Mouse (Mus musculus) heart, adult 18-20 months (tissue): Measurements from ENCODE around the gene Hormad1. TPM values are rescaled to one million over a fixed set of nuclear protein-coding genes. Genes with fewer than 3 reads are reported as not detected.
A peak's percentile ranks its signal among the peaks of the same experiment; 100 is the strongest.
"Not testable (repeated sequence)": the region's sequence is repeated elsewhere in the genome, so short reads cannot be mapped to it uniquely, and the experiment has no call there.

Experiments
- DNase-seq, 2 experiments: peaks; one replicate each; pipeline ENCODE4 v3.0.0; 2021 to 2022; ENCODE audit warnings: mixed read lengths in 1 of 2
- total RNA-seq, 2 experiments: library from RNA; stranded (reverse); gene quantifications; 2 replicates each; pipeline ENCODE4 v1.2.3; 2021

Gene Hormad1
- total RNA-seq, 2 experiments from 2014 or later = not detected

GRCm38 (mm10) chr3:95561826-95562225 lies 2.3 kb downstream of the Hormad1 start:
- no peak for DNase-seq

DNA sequence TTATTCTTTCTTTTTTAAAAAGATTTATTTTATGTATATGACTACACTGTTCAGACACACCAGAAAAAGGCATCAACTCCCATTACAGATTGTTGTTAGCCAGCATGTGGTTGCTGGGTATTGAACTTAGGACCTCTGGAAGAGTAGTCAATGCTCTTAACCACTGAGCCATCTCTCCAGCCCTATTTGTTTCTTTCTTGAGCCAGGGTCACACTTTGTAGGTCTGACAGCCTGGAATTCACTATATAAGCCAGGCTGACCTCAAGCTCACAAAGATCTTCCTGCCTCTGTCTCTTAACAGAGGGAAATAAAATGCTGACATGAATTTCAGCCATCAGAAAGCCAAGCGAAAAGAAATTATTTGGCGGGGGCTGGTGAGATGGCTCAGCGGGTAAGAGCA lies 10.1 kb downstream of the Hormad1 start:
- no peak for DNase-seq

GRCm38 (mm10) chr3:95587754-95588603 lies 28.5 kb downstream of the Hormad1 start:
- no peak for DNase-seq

GRCm38 (mm10) chr3:95588604-95589086 lies 29.2 kb downstream of the Hormad1 start, which contains the start of gene Golph3l:
Golph3l (plus strand) TSS chr3:95588934.
- peak; percentile 98 to 99 for DNase-seq

DNA sequence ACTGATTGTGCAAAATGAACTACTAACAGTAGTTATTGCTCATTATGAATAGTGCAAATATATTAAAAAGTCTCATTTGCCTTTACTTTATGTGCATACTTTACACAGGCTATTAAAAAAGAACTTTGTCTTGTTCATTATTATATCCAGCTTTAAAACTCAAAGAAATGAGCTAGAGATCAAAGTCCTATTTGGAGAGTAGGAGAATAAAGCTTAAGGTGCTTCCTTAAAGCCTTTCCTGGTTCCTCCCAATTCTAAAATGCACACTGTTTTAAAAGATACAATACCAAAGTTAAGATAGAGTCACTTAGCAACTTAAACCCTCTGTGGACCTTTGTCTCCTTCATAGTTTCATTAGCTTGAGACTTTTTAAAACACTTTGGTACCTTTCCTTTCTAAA lies 39.3 kb downstream of the Hormad1 start:
- no peak for DNase-seq

- no peak for DNase-seq
Measured at GRCm38 (mm10) chr3:95601287-95601686, 41.8 kb downstream of the Hormad1 start.

- DNase-seq = no peak
Measured at GRCm38 (mm10) chr3:95606096-95606495, 46.6 kb downstream of the Hormad1 start.

- no peak for DNase-seq
Measured at GRCm38 (mm10) chr3:95609195-95609594, 49.7 kb downstream of the Hormad1 start.

DNA sequence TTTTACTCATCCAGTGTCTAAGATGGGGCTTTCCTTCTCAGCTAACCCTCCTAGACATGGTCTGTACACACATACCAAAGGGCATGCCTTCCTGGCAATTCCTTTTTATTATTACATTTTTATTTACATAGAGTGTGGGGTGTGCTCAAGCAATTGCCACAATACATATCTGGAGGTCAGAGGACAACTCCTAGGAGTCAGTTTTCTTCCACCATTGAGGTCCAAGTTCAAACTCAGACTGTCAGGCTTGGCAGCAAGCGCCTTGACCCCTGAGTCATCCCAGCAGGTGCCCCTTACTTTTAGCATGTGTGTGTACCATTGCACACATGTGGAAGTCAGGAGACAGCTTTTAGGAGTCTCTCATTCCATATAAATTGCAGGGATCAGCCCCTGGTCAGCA lies 54.5 kb downstream of the Hormad1 start:
- DNase-seq = no peak

GRCm38 (mm10) chr3:95618511-95618910 lies 59.0 kb downstream of the Hormad1 start:
- no peak for DNase-seq

GRCm38 (mm10) chr3:95621241-95621640 lies 61.8 kb downstream of the Hormad1 start:
- DNase-seq = no peak

- not testable (repeated sequence) for DNase-seq
Measured at GRCm38 (mm10) chr3:95622421-95622820, 62.9 kb downstream of the Hormad1 start.

DNA sequence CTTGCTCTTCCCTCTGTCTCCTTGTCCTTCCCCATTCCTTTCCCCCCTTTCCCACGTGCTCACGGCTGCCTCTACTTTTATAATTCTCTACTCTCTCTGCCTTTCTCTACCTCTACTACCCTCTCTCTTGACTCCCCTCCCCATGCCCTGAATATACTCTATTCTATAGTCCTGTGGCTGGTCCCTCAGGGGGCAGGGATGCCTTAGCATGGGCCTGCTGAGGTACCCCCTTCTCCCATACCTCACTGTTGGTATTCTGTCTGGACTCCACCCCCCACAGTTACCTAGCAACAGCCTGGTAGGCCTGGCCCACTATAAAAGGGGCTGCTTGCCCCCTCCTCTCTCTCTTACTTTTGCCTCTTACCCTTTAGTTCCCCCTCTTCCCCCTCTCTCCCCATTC lies 64.1 kb downstream of the Hormad1 start:
- DNase-seq = no peak

DNA sequence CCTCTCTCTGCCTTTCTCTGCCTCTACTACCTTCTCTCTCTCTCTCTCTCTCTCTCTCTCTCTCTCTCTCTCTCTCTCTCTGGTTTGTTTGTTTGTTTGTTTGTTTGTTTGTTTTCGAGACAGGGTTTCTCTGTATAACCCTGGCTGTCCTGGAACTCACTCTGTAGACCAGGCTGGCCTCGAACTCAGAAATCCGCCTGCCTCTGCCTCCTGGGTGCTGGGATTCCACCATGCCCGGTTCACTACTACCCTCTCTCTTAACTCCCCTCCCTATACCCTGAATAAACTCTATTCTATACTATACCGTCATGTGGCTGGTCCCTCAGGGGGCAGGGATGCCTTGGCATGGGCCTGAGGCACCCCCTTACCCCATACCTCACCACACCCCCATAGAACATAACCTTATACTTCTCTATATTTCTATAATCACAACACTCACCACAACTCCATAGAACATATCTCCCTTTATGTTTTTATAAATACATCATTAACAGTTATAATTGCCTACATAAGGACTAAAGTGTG lies 64.6 kb downstream of the Hormad1 start:
- not testable (repeated sequence) for DNase-seq

DNA sequence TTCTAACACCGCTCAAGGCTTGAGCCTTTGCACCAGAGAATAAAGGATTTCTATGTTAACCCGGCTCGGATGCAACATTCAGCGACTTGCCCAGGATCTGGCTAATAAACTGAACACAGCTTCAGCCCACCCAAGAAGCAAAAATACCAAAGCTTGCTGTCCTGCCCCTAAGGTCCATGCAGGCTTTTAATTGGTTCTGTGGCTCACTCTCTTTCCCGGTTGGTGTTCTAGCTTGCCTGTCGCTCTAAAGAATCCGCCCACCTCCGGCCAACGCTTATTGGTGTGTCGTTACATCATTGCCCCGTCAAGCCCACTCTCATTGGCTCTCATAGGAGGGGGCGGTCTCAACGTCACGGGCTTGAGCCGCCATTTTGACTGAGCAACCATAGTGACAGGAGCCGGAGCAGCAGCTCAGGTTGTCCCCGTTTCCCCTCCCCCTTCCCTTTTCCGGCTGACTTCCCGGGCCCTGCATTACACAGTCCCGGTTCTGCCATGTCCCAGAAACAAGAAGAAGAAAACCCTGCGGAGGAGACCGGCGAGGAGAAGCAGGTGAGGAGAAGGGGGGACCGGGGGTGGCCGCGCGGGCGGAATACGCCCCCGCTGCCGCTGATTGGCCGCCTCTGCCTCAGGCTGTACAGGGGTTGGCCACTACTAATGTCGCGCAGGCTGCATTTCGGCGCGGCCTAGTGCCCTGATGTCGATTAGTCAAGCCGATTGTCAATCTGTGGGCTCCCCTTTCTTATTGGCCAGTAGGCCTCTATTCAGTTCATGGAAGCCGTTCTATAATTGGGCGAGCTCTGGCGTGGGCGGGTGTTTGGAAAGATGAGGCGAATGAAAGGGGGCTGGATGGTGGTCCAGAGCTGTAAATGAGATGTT lies 65.4 kb downstream of the Hormad1 start, which contains the start of gene Ensa:
Ensa (plus strand) TSS at position 366 of the 876 bp plus-strand sequence.
- peak; percentile 97 to 99 for DNase-seq

DNA sequence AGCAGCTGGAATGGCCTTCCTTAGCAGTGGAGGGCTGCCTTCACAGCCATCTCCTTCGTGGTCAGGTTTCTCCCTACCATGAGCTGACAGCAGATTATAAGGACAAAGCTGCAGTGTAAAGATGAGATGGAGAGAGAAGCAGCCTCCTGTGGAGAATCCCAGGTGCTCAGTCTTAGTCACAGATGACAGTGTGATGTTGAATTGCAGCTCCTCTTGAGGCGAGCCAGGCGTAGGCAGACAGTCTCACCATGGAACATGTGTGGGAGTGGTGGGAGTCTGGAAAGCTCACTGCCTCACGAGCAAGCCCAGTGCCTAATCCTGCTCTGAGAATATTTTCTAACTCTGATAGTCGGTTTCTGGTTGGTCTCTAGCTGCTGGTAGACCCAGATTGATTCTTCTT lies 68.3 kb downstream of the Hormad1 start:
- DNase-seq = no peak

GRCm38 (mm10) chr3:95629755-95630154 lies 70.3 kb downstream of the Hormad1 start:
- DNase-seq = peak in 1 of 2 experiments; percentile 36

- DNase-seq = no peak
Measured at GRCm38 (mm10) chr3:95630856-95631255, 71.4 kb downstream of the Hormad1 start.

DNA sequence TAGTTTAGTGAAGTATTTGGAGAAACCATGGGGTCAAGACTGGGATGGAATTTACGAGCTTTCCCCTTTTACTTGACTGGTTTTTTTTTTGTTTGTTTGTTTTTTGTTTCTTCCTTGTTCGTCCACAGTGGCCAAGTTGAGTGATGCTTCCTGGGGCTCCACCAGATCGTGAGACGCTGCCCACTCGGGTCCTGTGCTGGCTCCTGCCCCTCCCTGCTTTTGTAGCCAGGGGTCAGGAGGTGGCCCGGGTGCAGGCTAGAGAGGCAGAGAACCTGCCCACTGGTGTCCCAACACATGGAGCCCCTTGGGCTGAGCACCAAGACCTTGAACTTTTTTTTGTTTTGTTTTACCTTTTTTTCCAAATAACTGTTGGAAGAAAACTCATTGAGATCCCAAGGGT lies 71.8 kb downstream of the Hormad1 start:
- no peak for DNase-seq

- peak in 1 of 2 experiments; percentile 46 for DNase-seq
Measured at GRCm38 (mm10) chr3:95632648-95633588, 73.4 kb downstream of the Hormad1 start.

DNA sequence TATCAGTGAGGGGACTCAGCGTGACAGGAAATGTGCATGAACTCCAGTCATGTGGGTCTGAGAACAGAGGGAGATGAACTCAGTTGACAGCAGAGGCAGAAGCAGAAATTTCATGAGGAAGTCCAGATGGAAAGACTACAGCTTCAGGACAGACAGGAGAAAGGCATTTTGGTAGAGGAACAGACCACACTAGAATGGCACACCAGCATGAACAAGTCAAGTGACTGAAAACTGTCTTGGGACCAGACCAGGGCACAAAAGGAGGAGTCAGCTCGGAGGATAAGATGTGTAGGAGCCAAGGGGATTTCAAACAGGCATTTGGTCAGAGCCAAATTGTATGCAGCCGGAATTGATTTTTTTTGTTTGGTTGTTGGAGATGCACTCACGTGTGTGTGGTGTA lies 76.2 kb downstream of the Hormad1 start:
- peak in 1 of 2 experiments; percentile 46 for DNase-seq
